Mouse (Mus musculus): ENCODE data around the gene Asna1.

GRCm38 (mm10) chr8:84989810-84990209 is 35.3 kb downstream of the Asna1 start:
- TF ChIP-seq CTCF (conservative IDR thresholded peaks at IDR 0.05; ENCODE audit: low read length), result peak; percentile 89
- no peak for TF ChIP-seq POU5F1 (IDR thresholded peaks at IDR 0.05; ENCODE audit: borderline replicate concordance, low read length)
- no peak for TF ChIP-seq NANOG (IDR thresholded peaks at IDR 0.05; ENCODE audit: borderline replicate concordance, low read length)
